In genomic region chr6:119509437-119510037, GRCm38 (mm10) we compare ENCODE assay signal across 21 mouse cellular contexts. TPM values are rescaled to one million over a fixed set of nuclear protein-coding genes. Genes with fewer than 3 reads are reported as not detected.
DNase-seq lines count a peak whose midpoint lies in the region; ATAC-seq and TF ChIP-seq lines count a peak whose summit lies in the region.
"Had no signal": no experiment of that assay in that cellular context is flagged by ENCODE, and none has a peak within 500 bp of the region (broad histone marks: within the 10 kb centered on the region; RNA-seq: fewer than 3 reads in every experiment).

No protein-coding gene starts in this region.

- H3K4me3 ChIP-seq in heart, embryonic 12.5 days: no peak overlapping the region
- no peak overlapping the region for H3K4me3 ChIP-seq in kidney, embryonic 15.5 days (replicated peaks)
- H3K4me3 ChIP-seq in kidney, embryonic 14.5 days (ENCODE audit: low read length): no peak overlapping the region
- H3K4me3 ChIP-seq: embryonic facial prominence, embryonic 15.5 days; limb, embryonic 15.5 days; midbrain, embryonic 12.5 days had no signal

- H3K9ac ChIP-seq in heart, embryonic 12.5 days: no peak overlapping the region
- no peak overlapping the region for H3K9ac ChIP-seq in kidney, embryonic 15.5 days
- H3K9ac ChIP-seq in kidney, embryonic 14.5 days (ENCODE audit: low read depth, low read length): no peak overlapping the region
- H3K9ac ChIP-seq: embryonic facial prominence, embryonic 15.5 days; limb, embryonic 15.5 days; liver, embryonic 14.5 days; lung, embryonic 14.5 days; midbrain, embryonic 12.5 days had no signal

- TF ChIP-seq CTCF in brain, embryonic 14.5 days (IDR thresholded peaks at IDR 0.05; ENCODE audit: borderline replicate concordance, extremely low read depth, insufficient read depth, insufficient read length): no peak

- H3K27me3 ChIP-seq in heart, embryonic 12.5 days (replicated peaks): no peaks in the 10 kb centered on the region
- H3K27me3 ChIP-seq in kidney, embryonic 15.5 days: no peaks in the 10 kb centered on the region
- H3K27me3 ChIP-seq in kidney, embryonic 14.5 days (ENCODE audit: control insufficient read depth, insufficient read depth, low read length): no peaks in the 10 kb centered on the region
- H3K27me3 ChIP-seq: embryonic facial prominence, embryonic 15.5 days; limb, embryonic 15.5 days; midbrain, embryonic 12.5 days had no signal

- DNase-seq in heart, adult 18-20 months: no peak
- peak; percentile 35 for DNase-seq in brain, embryonic 14.5 days (ENCODE audit: low read depth)
- DNase-seq in urinary bladder, postnatal 10 days (ENCODE audit: low spot score): no peak
- DNase-seq in left cerebral cortex, postnatal 14 days (ENCODE audit: low spot score in 2 of 2): no peak
- DNase-seq: adrenal gland, postnatal 10 days; cerebellum, adult 9-11 months; kidney, postnatal 4 days; left cerebral cortex, postnatal 4 days; lung, embryonic 14.5 days had no signal

- intact Hi-C loops in left cerebral cortex, postnatal 14 days (cut with DNase I): no loop called here

- H3K36me3 ChIP-seq in heart, embryonic 12.5 days: no peaks in the 10 kb centered on the region
- H3K36me3 ChIP-seq in kidney, embryonic 15.5 days: no peaks in the 10 kb centered on the region
- H3K36me3 ChIP-seq in kidney, embryonic 14.5 days (ENCODE audit: control insufficient read depth, insufficient read depth, low read length): no peaks in the 10 kb centered on the region
- H3K36me3 ChIP-seq: embryonic facial prominence, embryonic 15.5 days; limb, embryonic 15.5 days; midbrain, embryonic 12.5 days had no signal

- peaks cover 33% of the 10 kb centered on the region for H3K4me1 ChIP-seq in heart, embryonic 12.5 days (replicated peaks)
- peaks cover 32% of the 10 kb centered on the region for H3K4me1 ChIP-seq in kidney, embryonic 15.5 days
- H3K4me1 ChIP-seq in kidney, embryonic 14.5 days (ENCODE audit: control insufficient read depth, insufficient read depth, low read length): peaks cover 21% of the 10 kb centered on the region
- H3K4me1 ChIP-seq: midbrain, embryonic 12.5 days had no signal

- H3K9me3 ChIP-seq in heart, embryonic 12.5 days (replicated peaks): peaks cover 8% of the 10 kb centered on the region; the same call in 1 of the 2 replicates
- no peaks in the 10 kb centered on the region for H3K9me3 ChIP-seq in kidney, embryonic 15.5 days (replicated peaks)
- no peaks in the 10 kb centered on the region for H3K9me3 ChIP-seq in kidney, embryonic 14.5 days (ENCODE audit: control insufficient read depth, low read length)
- H3K9me3 ChIP-seq: embryonic facial prominence, embryonic 15.5 days; limb, embryonic 15.5 days; midbrain, embryonic 12.5 days had no signal

- no peak for ATAC-seq in heart, embryonic 12.5 days (ENCODE audit: insufficient number of reproducible peaks, low FRiP score)
- no peak for ATAC-seq in kidney, embryonic 15.5 days (replicated peaks; ENCODE audit: low FRiP score)
- ATAC-seq in kidney, embryonic 14.5 days (ENCODE audit: low FRiP score, low TSS enrichment): no peak
- ATAC-seq: forebrain, embryonic 16.5 days; hindbrain, postnatal 0 days; intestine, postnatal 0 days had no signal

- 88% methylated on average over 13 of the region's 13 CpGs for WGBS in heart, embryonic 12.5 days
- WGBS in kidney, embryonic 15.5 days: 89% methylated on average over 13 of the region's 13 CpGs
- 88% methylated on average over 13 of the region's 13 CpGs for WGBS in kidney, embryonic 14.5 days

- TF ChIP-seq POLR2A in brain, embryonic 14.5 days (IDR thresholded peaks at IDR 0.05; ENCODE audit: borderline replicate concordance, extremely low read depth, insufficient read depth, insufficient read length, poor library complexity, severe bottlenecking): no peak

- H3K27ac ChIP-seq in heart, embryonic 12.5 days (ENCODE audit: poor library complexity, severe bottlenecking): peak overlapping the region; percentile 56; the same call in 1 of the 2 replicates
- 0 out of 2 replicates have a peak overlapping the region, but pooled peaks have one; percentile 64 for H3K27ac ChIP-seq in kidney, embryonic 15.5 days
- no peak overlapping the region for H3K27ac ChIP-seq in kidney, embryonic 14.5 days (ENCODE audit: low read depth, low read length)
- H3K27ac ChIP-seq: embryonic facial prominence, embryonic 15.5 days; hindbrain, postnatal 0 days; limb, embryonic 15.5 days; liver, embryonic 14.5 days; midbrain, embryonic 12.5 days had no signal

- H3K4me2 ChIP-seq in heart, embryonic 12.5 days: no peak overlapping the region
- H3K4me2 ChIP-seq in kidney, embryonic 15.5 days: no peak overlapping the region
- no peak overlapping the region for H3K4me2 ChIP-seq in kidney, embryonic 14.5 days (replicated peaks; ENCODE audit: low read depth, low read length)
- H3K4me2 ChIP-seq: embryonic facial prominence, embryonic 15.5 days; limb, embryonic 15.5 days; lung, embryonic 14.5 days; midbrain, embryonic 12.5 days had no signal

RNA-seq across cellular contexts. Expression of gene Fbxl14, which starts 30.1 kb away (rescaled TPM):
- 4.0 and 4.1 TPM in 2 replicates for polyA plus RNA-seq in heart, embryonic 12.5 days (2016; fragmentation: Nextera tagmentation; extraction: Ambion mirVana)
- total RNA-seq in heart, adult 18-20 months (2021): 10 to 100 TPM; 15.0 to 15.6 TPM
- 5.0 and 6.1 TPM in 2 replicates for polyA plus RNA-seq in kidney, embryonic 15.5 days (2015; fragmentation: Nextera tagmentation; extraction: Ambion mirVana)
- polyA plus RNA-seq in kidney, embryonic 14.5 days (2014; fragmentation: Nextera tagmentation; extraction: Ambion mirVana): 7.2 and 9.6 TPM in 2 replicates
- 57.6 and 75.1 TPM in 2 replicates for polyA plus RNA-seq in brain, embryonic 14.5 days (2012; rRNA removed)
- 10 to 100 TPM; 25.3 to 26.8 TPM for total RNA-seq in left cerebral cortex, postnatal 14 days (2021)

RNA-seq across cellular contexts. Expression of gene Wnt5b, which starts 34.6 kb away (rescaled TPM):
- 8.9 and 9.2 TPM in 2 replicates for polyA plus RNA-seq in heart, embryonic 12.5 days (2016; fragmentation: Nextera tagmentation; extraction: Ambion mirVana)
- total RNA-seq in heart, adult 18-20 months (2021): 1 to 10 TPM; 2.4 to 2.5 TPM
- 9.1 and 11.5 TPM in 2 replicates for polyA plus RNA-seq in kidney, embryonic 15.5 days (2015; fragmentation: Nextera tagmentation; extraction: Ambion mirVana)
- 10.9 and 11.0 TPM in 2 replicates for polyA plus RNA-seq in kidney, embryonic 14.5 days (2014; fragmentation: Nextera tagmentation; extraction: Ambion mirVana)
- polyA plus RNA-seq in brain, embryonic 14.5 days (2012; rRNA removed): 3.1 and 3.5 TPM in 2 replicates
- 1 to 10 TPM; 1.4 to 1.5 TPM for total RNA-seq in left cerebral cortex, postnatal 14 days (2021)
- total RNA-seq: common myeloid progenitor, adult 5-6 weeks; megakaryocyte, adult 5-6 weeks had no signal
